Mouse (Mus musculus) layer of hippocampus, adult 9-11 months (tissue): ENCODE results near the gene Rptor.
"Not testable (repeated sequence)": the region's sequence is repeated elsewhere in the genome, so short reads cannot be mapped to it uniquely, and the experiment has no call there.

ENCODE experiments used
- DNase-seq: peaks from one replicate; pipeline ENCODE4 v3.0.0; 2022

Gene Rptor

DNA sequence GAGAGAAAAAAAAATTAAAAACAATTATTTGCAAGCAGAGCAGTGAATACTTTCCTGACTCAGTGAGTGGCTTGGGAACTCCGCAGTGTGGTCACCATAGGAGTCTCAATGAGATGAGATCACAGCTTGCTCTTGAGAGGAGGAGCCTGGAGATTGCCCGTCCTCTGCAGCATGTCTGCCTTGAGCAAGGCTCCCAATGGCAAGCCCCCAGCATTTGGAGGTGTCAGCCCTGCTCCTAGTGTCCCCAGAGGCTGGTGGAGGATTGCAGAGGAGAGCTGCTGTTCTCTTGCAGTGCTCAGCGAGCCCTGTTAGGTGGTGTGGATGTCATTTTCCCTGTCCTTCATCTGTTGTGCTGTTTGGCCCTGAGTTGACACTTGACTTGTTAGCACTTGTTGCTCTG, 56.6 kb downstream of the Rptor start:
- DNase-seq: no peak

DNA sequence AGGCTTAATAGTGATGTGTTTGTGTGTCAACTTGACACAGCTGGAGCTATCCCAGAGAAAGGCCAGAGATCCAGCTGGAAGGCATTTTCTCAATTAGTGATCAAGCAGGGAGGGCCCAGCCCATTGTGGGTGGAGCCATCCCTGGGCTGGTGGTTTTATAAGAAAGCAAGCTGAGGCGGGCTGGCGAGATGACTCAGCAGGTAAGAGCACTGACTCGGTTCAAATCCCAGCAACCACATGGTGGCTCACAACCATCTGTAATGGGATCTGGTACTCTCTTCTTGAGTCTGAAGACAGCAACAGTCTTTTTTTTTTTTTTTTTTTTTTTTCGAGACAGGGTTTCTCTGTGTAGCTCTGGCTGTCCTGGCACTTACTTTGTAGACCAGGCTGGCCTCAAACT, 58.8 kb downstream of the Rptor start:
- not testable (repeated sequence) for DNase-seq

DNA sequence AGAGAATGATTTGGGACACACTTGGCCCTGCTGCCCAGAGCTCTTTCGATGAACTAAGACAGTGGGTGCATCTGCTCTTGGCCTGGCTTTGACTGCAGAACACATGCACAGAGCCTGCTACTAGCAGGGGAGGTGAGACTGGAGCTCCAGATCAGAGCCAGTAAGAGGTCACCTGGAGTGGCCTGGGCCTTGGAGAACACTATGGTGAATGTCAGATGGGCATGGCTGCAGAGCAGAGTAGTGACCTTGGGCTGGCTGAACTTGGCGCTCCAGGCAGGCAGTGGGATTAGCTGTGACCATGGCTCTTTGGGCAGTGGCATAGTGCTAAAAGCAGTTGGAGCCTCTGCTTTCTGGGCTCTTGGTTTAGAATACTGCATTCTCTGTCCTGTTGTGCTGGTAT, 61.2 kb downstream of the Rptor start:
- no peak for DNase-seq

DNA sequence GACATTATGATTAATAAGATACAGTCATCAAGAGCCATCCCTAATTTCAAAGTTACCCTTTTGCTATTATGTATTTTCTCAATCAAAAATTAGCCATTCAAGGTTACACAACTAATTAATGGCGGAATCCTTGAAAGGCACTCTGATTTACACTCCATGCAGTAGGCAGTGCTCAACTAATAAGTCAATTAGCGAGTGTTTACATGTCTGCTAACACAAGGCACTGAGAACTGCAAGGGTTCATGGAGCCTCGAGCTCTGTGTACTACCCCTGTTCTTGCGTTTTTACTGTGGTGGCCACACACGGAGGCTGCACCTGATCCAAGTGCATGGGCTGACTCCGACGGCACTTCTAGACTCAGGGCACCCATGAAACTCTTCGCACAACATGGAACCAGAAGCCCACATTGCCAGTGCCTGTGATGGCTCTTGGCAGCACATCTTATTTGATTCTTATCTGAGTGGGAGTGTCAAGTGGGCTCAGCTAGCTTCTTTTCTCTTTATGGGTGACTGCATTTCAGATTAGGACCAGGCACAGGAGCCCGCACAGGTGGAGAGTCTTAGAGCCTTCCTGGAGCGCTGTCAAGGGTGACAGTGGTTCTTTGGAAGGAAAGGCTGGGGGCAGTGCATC, 62.1 kb downstream of the Rptor start:
- no peak for DNase-seq

DNA sequence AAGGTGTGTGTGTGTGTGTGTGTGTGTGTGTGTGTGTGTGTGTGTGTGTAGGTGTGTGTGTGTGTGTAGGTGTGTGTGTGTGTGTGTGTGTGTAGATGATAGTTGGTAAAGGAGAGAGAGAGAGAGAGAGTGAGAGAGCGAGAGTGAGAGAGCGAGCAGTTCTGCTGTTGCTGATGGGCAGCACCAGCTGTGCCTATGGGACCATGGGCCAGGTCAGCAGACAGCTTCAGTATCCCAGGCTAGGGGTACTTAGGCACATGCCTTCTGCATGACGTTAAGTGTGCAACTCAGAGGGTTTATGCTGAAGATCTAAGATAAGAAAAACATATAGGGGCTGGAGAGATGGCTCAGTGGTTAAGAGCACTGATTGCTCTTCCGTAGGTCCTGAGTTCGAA, 62.6 kb downstream of the Rptor start:
- DNase-seq: no peak

DNA sequence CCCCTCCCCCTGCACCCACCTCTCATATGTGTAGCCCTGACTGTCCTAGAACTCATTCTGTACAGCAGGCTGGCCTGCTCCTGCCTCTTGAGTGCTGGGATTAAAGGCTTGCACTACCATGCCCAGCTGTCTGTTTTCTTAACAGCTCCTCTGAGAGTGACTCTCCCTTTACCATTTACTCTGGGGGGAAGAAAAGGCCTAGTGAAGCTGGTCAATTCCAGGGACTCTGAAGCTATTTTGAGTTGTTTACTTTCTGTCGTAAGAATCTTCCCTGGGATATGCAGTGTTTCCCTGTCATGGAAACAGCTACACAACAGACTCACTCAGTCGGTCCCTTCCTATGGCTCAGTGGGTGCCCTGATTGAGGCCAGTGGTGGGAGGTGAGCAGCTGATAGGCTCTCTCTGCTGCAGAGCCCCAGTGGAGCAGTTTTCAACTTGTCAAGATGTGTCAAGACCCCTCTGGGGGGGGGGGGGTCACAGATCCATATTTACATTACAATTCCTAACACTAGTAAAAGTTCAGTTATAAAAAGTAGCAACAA, 63.9 kb downstream of the Rptor start:
- DNase-seq: no peak

DNA sequence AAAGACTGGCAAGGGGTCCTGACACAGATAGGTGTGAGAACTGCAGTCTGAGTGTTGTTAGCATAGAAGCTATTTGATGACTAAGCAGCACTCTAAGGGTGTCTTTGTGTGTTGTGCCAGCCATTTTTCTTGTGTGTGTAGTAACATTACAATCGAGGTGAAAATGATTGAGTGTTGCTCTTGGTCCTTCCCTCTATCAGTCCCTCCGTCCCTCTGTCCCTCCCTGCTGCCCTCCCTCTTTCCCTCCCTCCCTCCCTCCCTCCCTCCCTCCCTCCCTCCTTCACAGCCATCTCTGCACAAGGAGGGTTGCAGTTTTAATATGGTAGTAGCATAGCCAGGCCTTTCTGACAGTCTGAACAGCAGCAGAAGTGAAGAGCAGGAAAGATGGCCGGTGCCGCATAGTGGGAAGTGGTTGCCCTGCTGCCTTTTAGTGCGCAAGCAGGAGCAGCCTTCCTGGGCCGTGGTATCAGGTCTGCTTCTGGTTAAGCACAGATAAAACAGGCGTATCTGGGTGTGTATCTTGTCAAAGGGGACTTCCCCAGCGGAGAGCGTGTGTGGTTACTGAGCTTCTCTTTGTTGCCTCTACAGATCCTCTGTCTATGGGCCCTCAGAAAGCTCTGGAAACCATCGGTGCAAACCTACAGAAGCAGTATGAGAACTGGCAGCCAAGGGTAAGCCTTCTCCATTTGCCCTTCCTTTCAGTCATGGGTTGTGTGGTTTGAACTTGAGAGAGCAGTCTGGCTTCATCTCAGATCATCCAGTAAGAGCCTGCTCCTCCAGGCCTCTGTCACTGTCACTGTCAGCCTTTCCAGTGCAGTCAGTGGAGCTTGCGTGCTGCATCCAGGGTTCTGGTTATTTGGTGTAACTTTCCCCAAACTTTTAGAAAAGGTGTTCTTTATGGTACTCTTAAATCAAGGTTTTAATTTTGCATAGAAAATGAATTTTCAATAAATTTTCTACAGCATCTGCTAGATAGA, 68.3 kb downstream of the Rptor start:
- DNase-seq: peak; percentile 36

DNA sequence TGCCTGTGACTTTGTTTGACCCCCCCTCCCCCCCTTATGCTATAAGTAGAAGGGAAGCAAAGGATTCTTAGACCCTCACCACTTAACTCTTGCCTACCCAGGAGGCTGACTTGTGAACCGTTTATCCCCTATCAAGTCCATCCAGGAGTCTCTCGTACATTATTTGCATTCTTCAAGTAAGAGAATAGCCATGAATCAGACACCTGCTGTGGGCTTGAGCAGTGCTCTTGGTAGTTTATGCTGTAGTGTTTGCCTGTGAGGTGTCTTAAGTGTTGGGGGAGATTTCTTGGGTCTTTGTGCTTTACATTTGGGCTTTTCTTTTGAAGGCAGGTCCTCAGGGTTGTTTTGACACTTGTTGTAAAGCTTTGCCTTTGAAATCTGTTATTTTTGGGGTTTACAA, 69.3 kb downstream of the Rptor start:
- no peak for DNase-seq

DNA sequence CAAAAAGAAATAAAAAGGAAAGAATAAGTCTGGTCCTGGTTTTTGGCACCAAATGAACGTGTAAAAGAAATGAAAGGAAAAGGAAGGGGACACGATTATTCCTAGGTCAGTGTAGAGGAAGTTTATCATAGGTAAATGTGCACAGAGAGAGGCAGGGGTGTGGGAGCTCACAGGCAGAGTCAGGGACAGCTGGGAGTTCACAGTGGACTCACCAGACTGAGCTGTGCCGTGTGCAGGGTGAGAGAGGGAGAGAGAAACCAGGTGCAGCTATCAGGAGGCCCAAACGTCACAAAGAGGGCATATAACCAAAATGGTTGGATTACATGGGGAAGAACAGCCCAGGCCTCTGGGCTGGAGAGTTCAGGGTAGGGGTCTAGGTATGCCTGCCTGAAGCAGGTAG, 70.1 kb downstream of the Rptor start:
- no peak for DNase-seq

DNA sequence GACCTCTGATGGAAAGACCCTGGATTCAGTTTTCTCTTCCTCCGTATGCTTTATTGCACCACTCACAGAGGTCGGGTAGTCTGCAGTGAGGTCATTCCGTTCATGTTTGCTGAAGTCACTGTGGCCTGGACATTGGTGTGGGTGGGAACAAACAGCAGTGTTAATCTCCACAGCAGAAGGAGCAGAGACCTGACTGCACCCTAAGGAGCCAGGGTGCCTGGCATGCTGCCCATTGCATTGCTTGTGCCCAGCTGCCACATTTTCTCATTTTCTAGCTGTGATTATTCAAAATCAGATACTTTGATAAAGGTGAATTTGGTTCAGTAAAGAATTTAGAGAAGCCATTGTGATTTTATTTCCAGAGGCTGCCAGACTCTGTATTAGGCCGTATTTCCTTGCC, 72.1 kb downstream of the Rptor start:
- DNase-seq: no peak

DNA sequence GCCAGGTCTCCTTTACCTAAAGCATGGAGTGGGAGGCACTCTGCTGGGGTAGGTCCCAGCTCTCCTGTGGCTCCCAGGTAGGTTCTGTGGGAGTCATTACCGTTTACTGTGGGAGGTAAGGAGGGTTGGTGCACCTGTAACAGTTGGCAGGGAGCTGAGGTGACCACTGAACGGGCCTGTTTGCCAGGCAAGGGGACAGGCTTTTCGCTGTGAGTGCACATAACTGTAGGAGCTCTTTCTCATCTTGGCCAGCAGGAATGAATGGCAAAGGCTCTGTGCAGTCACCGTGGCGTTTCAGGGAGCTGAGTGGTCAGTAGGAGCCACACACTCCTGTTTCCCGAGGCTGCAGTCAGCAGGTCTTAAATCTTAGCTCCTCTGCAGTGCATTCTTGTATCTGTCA, 72.8 kb downstream of the Rptor start:
- no peak for DNase-seq

DNA sequence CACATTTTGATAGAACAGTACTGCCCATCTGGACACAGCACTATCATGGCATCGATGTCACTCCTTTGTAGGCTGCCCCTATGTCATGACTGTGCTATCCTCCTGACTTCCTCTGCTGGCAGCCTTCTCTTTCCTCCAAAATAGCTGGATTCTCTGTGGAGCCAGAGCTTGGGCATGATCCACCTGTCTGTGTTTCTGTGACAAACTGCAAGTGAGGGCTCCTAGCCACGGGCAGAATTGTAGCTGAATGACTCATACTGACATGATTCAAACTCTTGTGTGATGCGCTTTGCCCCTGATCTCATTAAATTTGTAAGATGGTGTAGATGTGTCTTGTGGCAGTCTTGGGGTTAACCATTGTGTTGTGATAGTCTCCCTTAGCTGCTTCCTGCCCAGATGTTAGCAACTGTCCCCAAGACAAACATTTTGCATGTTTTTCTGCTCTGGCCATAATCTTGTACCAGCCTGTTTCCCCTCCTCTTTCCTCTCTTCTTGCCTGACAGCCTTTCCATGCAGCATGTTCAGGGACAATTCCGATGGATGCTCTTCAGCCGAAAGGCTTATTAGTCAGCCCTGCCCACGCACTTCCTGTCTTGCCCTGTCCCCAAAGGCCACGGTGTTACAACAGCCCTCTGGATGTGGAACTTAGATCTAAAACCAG, 74.2 kb downstream of the Rptor start:
- DNase-seq: peak; percentile 44

DNA sequence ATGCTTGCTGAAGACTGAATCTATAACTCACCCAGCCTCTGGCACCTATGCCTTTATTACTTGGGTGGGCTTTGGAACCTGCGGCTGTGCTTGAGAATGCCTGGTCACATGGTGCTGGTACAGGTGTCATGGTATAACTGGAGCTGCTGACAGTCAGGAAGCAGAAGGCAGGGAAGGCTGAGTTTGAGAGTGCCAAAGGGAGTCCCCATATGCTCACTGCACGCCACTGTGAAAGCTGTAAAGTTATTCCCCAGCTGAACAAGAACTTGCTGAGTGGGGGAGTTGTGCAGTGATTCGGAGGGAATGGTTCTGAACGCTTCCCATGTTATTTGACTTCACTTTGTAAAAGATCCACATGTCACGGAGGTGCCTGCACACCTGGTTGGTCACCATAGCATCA, 75.7 kb downstream of the Rptor start:
- peak; percentile 46 for DNase-seq

DNA sequence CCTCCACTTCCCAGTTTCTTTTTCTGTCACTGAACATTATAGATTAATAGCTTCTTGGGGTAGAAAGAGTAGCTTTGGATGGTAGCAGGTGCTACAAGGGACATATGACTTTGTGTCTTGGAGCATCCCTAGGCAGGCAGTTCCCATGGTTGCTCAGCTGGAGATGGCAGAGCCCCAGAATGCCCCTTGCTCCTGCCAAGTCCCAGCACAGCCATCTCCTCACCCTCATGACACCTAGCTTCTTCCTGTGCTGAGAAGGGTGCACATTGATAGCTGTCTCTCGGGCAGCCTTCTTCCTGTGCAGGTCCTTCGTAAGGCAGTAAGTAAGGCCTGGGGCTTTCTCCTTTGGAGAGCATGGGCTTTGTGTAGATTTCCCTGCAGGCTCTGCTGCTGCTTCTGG, 78.0 kb downstream of the Rptor start:
- no peak for DNase-seq

DNA sequence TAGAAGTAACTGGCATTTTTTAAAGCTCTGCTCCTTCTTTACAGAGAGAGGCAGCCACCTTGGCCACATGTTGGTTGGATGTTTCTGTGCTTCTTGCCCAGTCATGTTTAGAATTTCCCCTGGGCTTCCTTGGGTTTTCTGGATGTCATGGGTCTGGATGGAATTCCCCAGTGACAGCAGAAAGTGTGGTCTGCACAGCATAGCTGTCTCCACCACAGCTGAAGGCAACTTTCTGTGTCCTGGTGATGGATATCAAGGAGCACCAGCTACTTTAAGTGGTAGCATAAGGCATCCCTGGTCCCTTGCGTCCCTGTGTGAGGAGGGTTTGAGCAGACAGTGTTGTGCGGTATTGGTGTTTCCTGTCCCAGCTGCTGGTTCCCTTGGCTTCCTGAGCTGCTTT, 79.6 kb downstream of the Rptor start:
- no peak for DNase-seq

DNA sequence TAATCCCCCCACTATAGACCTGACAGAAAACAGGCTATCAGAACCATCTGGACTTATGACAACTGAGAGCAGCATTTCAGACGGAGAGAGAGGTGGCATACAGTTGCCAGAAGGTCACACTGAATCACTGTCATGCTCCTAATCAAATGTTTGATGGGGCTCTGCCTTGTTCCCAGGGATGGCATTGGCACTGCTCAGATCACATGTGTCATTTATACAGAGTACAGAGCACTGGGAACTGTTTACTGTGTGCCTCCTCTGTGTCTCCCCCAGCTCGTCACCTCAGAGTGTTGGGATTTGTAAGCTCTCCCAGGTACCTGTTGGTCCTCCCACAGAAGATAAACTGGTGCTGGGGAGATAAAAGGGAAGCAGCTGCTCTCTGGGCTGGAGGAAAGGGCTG, 81.1 kb downstream of the Rptor start:
- no peak for DNase-seq

DNA sequence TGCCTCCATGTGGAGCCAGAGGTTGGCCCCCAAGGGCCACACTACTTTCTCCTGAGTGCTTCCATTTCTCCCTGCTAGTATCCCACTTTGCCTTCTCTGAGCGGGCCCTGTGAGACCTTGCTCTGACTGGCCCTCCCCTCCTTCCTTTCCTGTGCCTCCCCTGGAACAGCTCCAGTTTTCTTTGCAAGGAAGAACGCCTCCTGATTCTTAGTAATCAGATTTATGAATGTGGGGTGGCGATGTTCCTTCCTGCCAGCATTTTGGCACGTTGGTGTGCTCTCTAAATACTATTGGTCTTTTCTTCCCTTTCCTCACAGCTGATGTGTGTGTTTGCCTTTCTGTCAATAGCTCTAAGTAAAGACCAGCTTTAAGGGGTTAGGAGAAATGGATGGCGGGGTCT, 82.8 kb downstream of the Rptor start:
- no peak for DNase-seq

DNA sequence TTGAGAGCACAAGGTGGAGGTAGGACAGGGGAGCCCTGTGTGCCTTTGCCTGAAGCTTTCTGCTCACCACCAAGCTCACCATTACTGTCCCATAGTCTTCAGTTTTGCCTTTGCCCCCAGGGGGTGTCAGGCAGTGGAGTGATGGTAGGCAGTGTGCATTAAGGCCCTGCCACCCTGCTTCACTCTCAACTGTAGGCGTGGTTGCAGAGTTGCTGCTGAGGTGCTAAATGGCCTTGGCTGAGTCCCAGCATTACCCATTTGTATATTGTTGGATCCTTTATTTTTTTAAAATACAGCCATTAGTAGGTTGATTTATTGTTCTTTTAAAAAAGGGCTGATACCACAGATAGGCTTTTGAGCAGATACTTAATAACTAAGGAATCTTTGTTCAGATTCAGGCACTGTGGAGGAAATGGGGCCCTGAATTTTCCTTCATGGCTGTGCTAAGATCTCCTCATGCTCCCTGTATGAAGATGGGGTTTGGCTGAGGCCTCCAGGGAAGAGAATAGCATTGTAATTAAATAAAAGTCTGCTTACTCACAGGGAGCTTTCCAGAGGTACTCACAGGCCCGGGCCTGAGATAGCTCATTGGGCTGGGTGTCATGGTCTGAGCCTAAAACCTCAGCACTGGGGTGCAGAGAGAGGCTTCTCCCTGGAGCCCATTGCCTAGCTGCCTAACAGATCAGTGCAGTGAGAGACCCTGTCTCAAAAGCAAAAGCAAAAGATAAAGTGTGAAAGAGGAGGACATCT, 83.4 kb downstream of the Rptor start:
- DNase-seq: no peak

DNA sequence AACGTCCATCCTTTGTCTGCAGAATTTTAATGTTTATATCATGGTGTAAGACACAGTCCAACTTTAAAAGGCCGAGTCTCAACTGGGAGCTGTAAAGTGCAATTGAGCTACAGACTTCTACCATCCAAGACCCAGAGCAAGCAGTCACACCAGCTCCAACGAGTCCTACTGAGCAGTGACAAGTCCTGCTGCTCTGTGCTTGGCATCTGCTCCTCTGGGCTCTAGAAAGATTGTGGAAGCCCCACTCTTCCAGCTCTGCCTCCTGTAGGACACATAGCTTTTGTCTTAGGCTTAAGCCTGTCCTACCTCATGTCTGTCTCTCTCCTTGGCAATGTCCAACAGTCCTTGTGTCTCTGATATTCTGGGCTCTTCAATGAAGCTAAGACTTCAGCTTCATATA, 84.6 kb downstream of the Rptor start:
- DNase-seq: no peak

DNA sequence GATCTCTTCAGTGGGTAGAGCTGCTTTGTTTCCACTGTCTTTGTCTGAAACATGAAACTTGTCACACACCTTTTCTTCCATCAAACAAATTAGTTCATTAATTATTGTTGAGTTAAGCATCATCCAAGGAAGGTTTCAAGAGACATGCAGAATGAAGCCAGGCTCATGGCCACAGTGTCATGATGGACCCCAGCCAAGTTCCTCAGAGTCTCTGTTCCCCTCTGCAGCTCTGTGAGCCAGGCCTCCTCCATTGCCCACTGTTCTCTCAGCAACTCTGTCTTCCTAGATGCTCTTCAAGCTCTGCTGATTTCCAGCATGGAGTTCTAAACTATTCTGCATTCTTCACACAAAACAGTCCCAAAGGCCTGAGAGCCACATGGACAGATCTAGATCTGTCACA, 85.3 kb downstream of the Rptor start:
- no peak for DNase-seq

DNA sequence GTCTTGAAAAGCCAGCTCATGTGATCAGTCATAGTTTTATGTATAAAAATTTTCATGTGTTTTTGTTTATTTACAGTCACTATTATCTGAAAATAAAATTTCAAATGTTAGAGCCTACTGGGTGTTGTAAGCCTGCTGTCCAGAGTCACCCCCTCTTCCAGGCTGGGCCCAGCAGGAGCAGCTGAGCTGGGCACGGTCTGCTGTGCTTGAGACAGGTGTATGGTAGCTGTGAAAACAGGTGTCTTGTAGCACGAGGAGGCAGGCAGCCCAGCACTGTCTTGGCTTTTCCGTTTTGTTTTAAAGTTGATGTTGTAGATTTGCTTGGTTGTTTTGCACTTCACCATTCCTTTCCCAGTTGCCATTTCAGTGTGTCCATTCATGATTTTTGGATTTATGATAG, 87.2 kb downstream of the Rptor start:
- no peak for DNase-seq

DNA sequence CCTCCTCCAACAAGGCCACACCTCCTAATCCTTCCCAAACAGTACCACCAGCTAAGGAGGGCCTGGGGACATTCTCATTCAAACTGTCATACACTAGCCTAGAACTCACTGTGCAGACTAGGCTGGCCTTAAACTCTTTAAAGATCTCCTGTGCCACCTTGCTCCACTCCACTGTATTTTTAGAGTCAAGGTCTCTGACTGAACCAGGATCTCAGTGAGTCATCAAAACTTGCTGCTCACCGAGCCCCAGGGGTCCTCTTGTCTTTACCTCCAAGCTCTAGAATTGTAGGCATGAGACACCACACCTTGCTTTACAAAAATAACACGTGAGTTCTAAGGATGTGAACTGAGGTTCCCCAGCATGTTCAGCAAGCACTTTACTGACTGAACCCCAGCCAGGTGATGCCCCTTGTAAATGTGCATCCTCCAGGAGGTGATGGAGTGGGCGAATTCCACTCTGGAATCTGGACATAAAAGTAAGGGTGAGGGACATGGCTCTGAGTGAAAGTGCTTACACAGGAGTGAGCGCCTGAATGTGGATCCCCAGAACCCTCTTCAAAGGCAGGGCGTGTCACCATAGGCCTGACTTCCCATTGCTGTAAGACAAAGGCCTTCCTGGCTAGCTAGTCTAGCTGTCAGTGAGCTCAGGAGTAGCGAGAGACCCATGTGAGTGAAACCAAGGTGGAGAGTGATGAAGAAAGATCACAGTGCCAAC, 89.6 kb downstream of the Rptor start:
- no peak for DNase-seq
